Mouse (Mus musculus) gastrocnemius, postnatal 14 days (tissue): ENCODE data around the gene Cd24a. TPM values are rescaled to one million over a fixed set of nuclear protein-coding genes. Genes with fewer than 3 reads are reported as not detected.

Experiments used
- DNase-seq: peaks from one replicate; pipeline ENCODE4 v3.0.0; 2021; ENCODE audit warnings: mixed read lengths
- intact Hi-C: fragments of 180-260 bp; cut with DNase I; formaldehyde crosslinking; loops from one replicate; pipeline ENCODE4 v1.15.1; 2025; ENCODE audit warnings: low total_unique reads
- total RNA-seq, 2 experiments: library from RNA; stranded (reverse); gene quantifications; 2 replicates each; pipeline ENCODE4 v1.2.3; 2021

Gene Cd24a
- total RNA-seq, 2 experiments from 2014 or later: 27.6 to 41.4 TPM

GRCm38 (mm10) chr10:43619059-43619531 is 41.0 kb downstream of the Cd24a start:
- DNase-seq: no peak
- intact Hi-C loops: no loop called here

- intact Hi-C loops: no loop called here
- DNase-seq: no peak
These were observed 41.9 kb downstream of the Cd24a start for GRCm38 (mm10) chr10:43619939-43620338.

GRCm38 (mm10) chr10:43623510-43623909 is 45.4 kb downstream of the Cd24a start:
- no peak for DNase-seq
- intact Hi-C loops: no loop called here

- no peak for DNase-seq
- intact Hi-C loops: no loop called here
These were observed 46.3 kb downstream of the Cd24a start for GRCm38 (mm10) chr10:43624362-43624761.

GRCm38 (mm10) chr10:43624791-43625398 is 46.8 kb downstream of the Cd24a start:
- DNase-seq: no peak
- intact Hi-C loops: no loop called here

- DNase-seq: no peak
- intact Hi-C loops: no loop called here
These were observed 47.5 kb downstream of the Cd24a start for GRCm38 (mm10) chr10:43625578-43625977.

GRCm38 (mm10) chr10:43629216-43629615 is 51.1 kb downstream of the Cd24a start:
- no peak for DNase-seq

GRCm38 (mm10) chr10:43629857-43630256 is 51.8 kb downstream of the Cd24a start:
- intact Hi-C loops: no loop called here
- DNase-seq: no peak

More at GRCm38 (mm10) chr10:43629216-43629615, 51.1 kb downstream of the Cd24a start:
- intact Hi-C loops: no loop called here

GRCm38 (mm10) chr10:43630634-43631033 is 52.5 kb downstream of the Cd24a start:
- intact Hi-C loops: no loop called here

GRCm38 (mm10) chr10:43631049-43631448 is 53.0 kb downstream of the Cd24a start:
- DNase-seq: no peak
- intact Hi-C loops: no loop called here

More at GRCm38 (mm10) chr10:43630634-43631033, 52.5 kb downstream of the Cd24a start:
- no peak for DNase-seq

- intact Hi-C loops: no loop called here
These were observed 53.7 kb downstream of the Cd24a start for GRCm38 (mm10) chr10:43631639-43632354.

GRCm38 (mm10) chr10:43633117-43633516 is 55.0 kb downstream of the Cd24a start:
- no peak for DNase-seq
- intact Hi-C loops: no loop called here

More at GRCm38 (mm10) chr10:43631639-43632354, 53.7 kb downstream of the Cd24a start:
- no peak for DNase-seq

Other genes with a start within 250 kb of the Cd24a start
- gene Bend3, start 99.5 kb upstream of the Cd24a start, total RNA-seq: 1 to 10 TPM; 3.7 to 4.8 TPM
- gene Gm9803, start 54.2 kb upstream of the Cd24a start, total RNA-seq: 1 to 10 TPM; 6.8 to 8.8 TPM
- 100 to 1,000 TPM in 1 of 2 experiments, 10 to 100 TPM in 1; 97.7 to 103 TPM for gene 1700021F05Rik, start 37.3 kb upstream of the Cd24a start, total RNA-seq